Mouse (Mus musculus) lung, adult 2 months (tissue): ENCODE data around the gene Sp100.

Source experiments
- CTCF ChIP-seq: fragments of 200-500 bp; IDR thresholded peaks from 2 replicates; pipeline ENCODE4 v1.5.1; 2011; ENCODE audit warnings: mild to moderate bottlenecking, low read length, control low read depth; ENCODE audit not compliant: insufficient read depth
- POLR2A ChIP-seq: fragments of 200-500 bp; IDR thresholded peaks from 2 replicates; pipeline ENCODE4 v1.6.1; 2011; ENCODE audit warnings: low read depth, mild to moderate bottlenecking, control low read depth, low read length, borderline replicate concordance; ENCODE audit errors: extremely low read depth

DNA sequence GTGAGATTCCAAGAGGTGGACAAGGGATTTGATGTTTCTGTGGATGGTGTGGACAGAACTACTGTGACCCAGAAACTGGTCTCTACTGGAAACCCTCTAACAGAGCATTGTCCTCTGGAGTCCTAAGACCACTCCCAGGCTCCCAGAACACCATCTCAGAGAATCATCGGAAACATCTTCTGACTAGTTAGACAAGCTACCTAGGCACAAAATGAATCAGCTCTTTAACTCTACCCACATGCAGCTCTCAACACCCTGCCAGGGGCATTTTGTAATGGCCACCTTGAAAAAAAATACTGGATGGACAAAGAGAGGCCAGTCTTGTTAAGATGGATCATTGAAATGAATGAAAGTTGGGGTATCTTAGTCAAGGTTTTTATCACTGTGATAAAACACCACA lies 55.8 kb downstream of the Sp100 start:
- TF ChIP-seq CTCF, result no peak
- no peak for TF ChIP-seq POLR2A
